Mouse (Mus musculus) MEL (cell line): ENCODE data around the gene Angptl6.

Source experiments
- CTCF ChIP-seq, 3 experiments: IDR thresholded peaks in 2 of 3; conservative IDR thresholded peaks in 1 of 3; 2 replicates each; pipeline ENCODE4 v1.5.1; 2011 to 2012; ENCODE audit warnings: low read length in 3 of 3, low read depth in 2 of 3, mild to moderate bottlenecking in 2 of 3, improper control_type of control experiment in 1 of 3, inconsistent platforms in 1 of 3, mixed read lengths in 1 of 3, moderate library complexity in 1 of 3; ENCODE audit not compliant: control insufficient read depth in 1 of 3, insufficient read depth in 1 of 3, poor library complexity in 1 of 3, severe bottlenecking in 1 of 3
- E2F4 ChIP-seq: IDR thresholded peaks from 2 replicates; pipeline ENCODE4 v1.6.1; 2011; ENCODE audit warnings: low read depth, low read length, improper control_type of control experiment, borderline replicate concordance
- GATA1 ChIP-seq: IDR thresholded peaks from 2 replicates; pipeline ENCODE4 v1.6.1; 2011; ENCODE audit warnings: low read depth, low read length, improper control_type of control experiment
- JUND ChIP-seq: IDR thresholded peaks from 2 replicates; pipeline ENCODE4 v1.6.1; 2011; ENCODE audit warnings: low read depth, mild to moderate bottlenecking, improper control_type of control experiment, low read length
- KAT2A ChIP-seq: conservative IDR thresholded peaks from 2 replicates; pipeline ENCODE4 v1.6.1; 2012; ENCODE audit warnings: low read depth, low read length, improper control_type of control experiment, inconsistent platforms
- MAX ChIP-seq: IDR thresholded peaks from 2 replicates; pipeline ENCODE4 v1.6.1; 2011; ENCODE audit warnings: low read length, improper control_type of control experiment
- MYC ChIP-seq: IDR thresholded peaks from 2 replicates; pipeline ENCODE4 v1.6.1; 2011; ENCODE audit warnings: low read depth, mild to moderate bottlenecking, low read length, improper control_type of control experiment, moderate library complexity
- NELFE ChIP-seq: IDR thresholded peaks from 2 replicates; pipeline ENCODE4 v1.6.1; 2011; ENCODE audit warnings: low read depth, low read length, improper control_type of control experiment
- POLR2A ChIP-seq, 2 experiments: IDR thresholded peaks; 2 replicates each; pipeline ENCODE4 v1.6.1; 2011 to 2012; ENCODE audit warnings: low read length in 2 of 2, mild to moderate bottlenecking in 2 of 2, control low read depth in 1 of 2, improper control_type of control experiment in 1 of 2, low read depth in 1 of 2, moderate library complexity in 1 of 2; ENCODE audit not compliant: control insufficient read depth in 1 of 2, insufficient read depth in 1 of 2, poor library complexity in 1 of 2
- RCOR1 ChIP-seq: IDR thresholded peaks from 2 replicates; pipeline ENCODE4 v1.6.1; 2012; ENCODE audit warnings: low read depth, mild to moderate bottlenecking, inconsistent platforms, low read length, improper control_type of control experiment
- TAL1 ChIP-seq: IDR thresholded peaks from 2 replicates; pipeline ENCODE4 v1.6.1; 2012; ENCODE audit warnings: mild to moderate bottlenecking, inconsistent platforms, low read length, moderate library complexity, mixed read lengths
- TCF12 ChIP-seq: IDR thresholded peaks from 2 replicates; pipeline ENCODE4 v1.6.1; 2014; ENCODE audit warnings: low read depth, mild to moderate bottlenecking, inconsistent platforms, low read length, improper control_type of control experiment, moderate library complexity

- TF ChIP-seq CTCF (IDR thresholded peaks at IDR 0.05 in 2 of 3, conservative IDR thresholded peaks at IDR 0.05 in 1 of 3; ENCODE audit: control insufficient read depth in 1 of 3, insufficient read depth in 1 of 3, low read depth in 2 of 3, low read length in 3 of 3, poor library complexity in 1 of 3, severe bottlenecking in 1 of 3) (no peak; a peak in 1 of 6 replicates), GATA1 (no peak; the same call in 1 of the 2 replicates), JUND (no peak), MAX (no peak), MYC (no peak), TAL1 (no peak), E2F4 (no peak), POLR2A (IDR thresholded peaks at IDR 0.05; ENCODE audit: control insufficient read depth in 1 of 2, insufficient read depth in 1 of 2, low read depth in 1 of 2, low read length in 2 of 2, poor library complexity in 1 of 2) (no peak; a peak in 1 of 4 replicates), RCOR1 (no peak), KAT2A (no peak), NELFE (no peak), TCF12 (no peak)
Observed at GRCm38 (mm10) chr9:20877118-20878040, 2.1 kb downstream of the Angptl6 start.
